In genomic region chr13:44580156-44580736, GRCm38 (mm10) we compare ENCODE assay signal across 13 mouse cellular contexts.
DNase-seq lines count a peak whose midpoint lies in the region; ATAC-seq and TF ChIP-seq lines count a peak whose summit lies in the region.
"Had no signal": no experiment of that assay in that cellular context is flagged by ENCODE, and none has a peak within 500 bp of the region (broad histone marks: within the 10 kb centered on the region; RNA-seq: fewer than 3 reads in every experiment).

No protein-coding gene starts in this region.

- peak overlapping the region; percentile 18; the same call in 1 of the 2 replicates for H3K4me3 ChIP-seq in forebrain, embryonic 10.5 days
- no peak overlapping the region for H3K4me3 ChIP-seq in forebrain, postnatal 0 days (ENCODE audit: low read depth, low read length)
- H3K4me3 ChIP-seq in lung, embryonic 14.5 days (ENCODE audit: low read depth, low read length), result no peak overlapping the region
- H3K4me3 ChIP-seq in forebrain, embryonic 15.5 days, result 0 out of 2 replicates have a peak overlapping the region, but pooled peaks have one; percentile 3
- no peak overlapping the region for H3K4me3 ChIP-seq in stomach, embryonic 15.5 days (replicated peaks)
- H3K4me3 ChIP-seq: neural tube, embryonic 12.5 days had no signal

- H3K27me3 ChIP-seq in forebrain, embryonic 10.5 days (ENCODE audit: poor library complexity, severe bottlenecking), result peaks cover 19% of the 10 kb centered on the region
- H3K27me3 ChIP-seq in forebrain, postnatal 0 days (ENCODE audit: insufficient read depth, low read length), result no peaks in the 10 kb centered on the region
- peaks cover 3% of the 10 kb centered on the region; the same call in 1 of the 2 replicates for H3K27me3 ChIP-seq in lung, embryonic 14.5 days (ENCODE audit: insufficient read depth, low read length)
- H3K27me3 ChIP-seq in forebrain, embryonic 15.5 days, result no peaks in the 10 kb centered on the region
- no peaks in the 10 kb centered on the region for H3K27me3 ChIP-seq in stomach, embryonic 15.5 days (replicated peaks)
- H3K27me3 ChIP-seq: neural tube, embryonic 12.5 days had no signal

- ATAC-seq in forebrain, postnatal 0 days, result no peak
- ATAC-seq in lung, embryonic 14.5 days (ENCODE audit: insufficient read depth), result no peak
- no peak for ATAC-seq in forebrain, embryonic 15.5 days (replicated peaks)
- no peak for ATAC-seq in stomach, embryonic 15.5 days (ENCODE audit: insufficient read depth, low FRiP score, low read depth)
- ATAC-seq: activated CD4-positive, CD25-positive, alpha-beta regulatory T cell, adult 4 months had no signal

- H3K4me2 ChIP-seq in forebrain, postnatal 0 days (ENCODE audit: low read depth), result no peak overlapping the region
- peak overlapping the region; percentile 13; the same call in 1 of the 2 replicates for H3K4me2 ChIP-seq in lung, embryonic 14.5 days
- peak overlapping the region; percentile 19; the same call in 1 of the 2 replicates for H3K4me2 ChIP-seq in forebrain, embryonic 15.5 days (replicated peaks)
- peak overlapping the region; percentile 32; the same call in 1 of the 2 replicates for H3K4me2 ChIP-seq in stomach, embryonic 15.5 days
- H3K4me2 ChIP-seq: heart, embryonic 11.5 days; neural tube, embryonic 12.5 days had no signal

- TF ChIP-seq CTCF in forebrain, postnatal 0 days (IDR thresholded peaks at IDR 0.05; ENCODE audit: low read depth), result no peak
- TF ChIP-seq CTCF in lung, embryonic 14.5 days (IDR thresholded peaks at IDR 0.05; ENCODE audit: low read depth), result no peak

- intact Hi-C loops in gastrocnemius, postnatal 36 days (cut with DNase I), result no loop called here

- DNase-seq in forebrain, embryonic 10.5 days (ENCODE audit: extremely low spot score, low spot score), result no peak
- DNase-seq in forebrain, postnatal 0 days, result no peak
- DNase-seq in lung, embryonic 14.5 days, result no peak
- DNase-seq in lung, adult 18-20 months, result no peak
- DNase-seq in adrenal gland, postnatal 25 days, result no peak
- no peak for DNase-seq in gastrocnemius, postnatal 36 days
- DNase-seq: cerebellum, postnatal 14 days; kidney, adult 18-20 months had no signal

- no peak overlapping the region for H3K9ac ChIP-seq in forebrain, postnatal 0 days
- no peak overlapping the region for H3K9ac ChIP-seq in lung, embryonic 14.5 days
- H3K9ac ChIP-seq in forebrain, embryonic 15.5 days (replicated peaks), result no peak overlapping the region
- H3K9ac ChIP-seq in stomach, embryonic 15.5 days, result no peak overlapping the region
- H3K9ac ChIP-seq: neural tube, embryonic 12.5 days had no signal

- H3K4me1 ChIP-seq in forebrain, embryonic 10.5 days, result peaks cover 53% of the 10 kb centered on the region
- H3K4me1 ChIP-seq in forebrain, postnatal 0 days (ENCODE audit: insufficient read depth), result peaks cover 5% of the 10 kb centered on the region; the same call in 1 of the 2 replicates
- H3K4me1 ChIP-seq in lung, embryonic 14.5 days (ENCODE audit: insufficient read depth), result peaks cover 8% of the 10 kb centered on the region; the same call in 1 of the 2 replicates
- H3K4me1 ChIP-seq in forebrain, embryonic 15.5 days, result peaks cover 21% of the 10 kb centered on the region
- H3K4me1 ChIP-seq in stomach, embryonic 15.5 days, result peaks cover 7% of the 10 kb centered on the region; the same call in 1 of the 2 replicates

- WGBS in forebrain, embryonic 10.5 days, result 44% methylated on average over 15 of the region's 15 CpGs
- 12% methylated on average over 15 of the region's 15 CpGs for WGBS in forebrain, postnatal 0 days
- WGBS in lung, embryonic 14.5 days, result 54% methylated on average over 15 of the region's 15 CpGs
- WGBS in forebrain, embryonic 15.5 days, result 17% methylated on average over 15 of the region's 15 CpGs
- 43% methylated on average over 15 of the region's 15 CpGs for WGBS in stomach, embryonic 15.5 days

- peaks cover 9% of the 10 kb centered on the region for H3K9me3 ChIP-seq in forebrain, embryonic 10.5 days
- H3K9me3 ChIP-seq in forebrain, postnatal 0 days (ENCODE audit: low read length), result no peaks in the 10 kb centered on the region
- H3K9me3 ChIP-seq in lung, embryonic 14.5 days (ENCODE audit: low read depth, low read length), result peaks cover 8% of the 10 kb centered on the region; the same call in 1 of the 2 replicates
- H3K9me3 ChIP-seq in forebrain, embryonic 15.5 days, result peaks cover 5% of the 10 kb centered on the region; the same call in 1 of the 2 replicates
- H3K9me3 ChIP-seq in stomach, embryonic 15.5 days, result no peaks in the 10 kb centered on the region

- H3K36me3 ChIP-seq in forebrain, embryonic 10.5 days (replicated peaks), result no peaks in the 10 kb centered on the region
- H3K36me3 ChIP-seq in forebrain, postnatal 0 days (ENCODE audit: insufficient read depth), result no peaks in the 10 kb centered on the region
- H3K36me3 ChIP-seq in lung, embryonic 14.5 days (ENCODE audit: insufficient read depth), result no peaks in the 10 kb centered on the region
- H3K36me3 ChIP-seq in forebrain, embryonic 15.5 days, result no peaks in the 10 kb centered on the region
- no peaks in the 10 kb centered on the region for H3K36me3 ChIP-seq in stomach, embryonic 15.5 days
- H3K36me3 ChIP-seq: neural tube, embryonic 12.5 days had no signal

- H3K27ac ChIP-seq in forebrain, embryonic 10.5 days, result peak overlapping the region; percentile 35
- no peak overlapping the region for H3K27ac ChIP-seq in forebrain, postnatal 0 days (ENCODE audit: low read depth, low read length)
- no peak overlapping the region for H3K27ac ChIP-seq in lung, embryonic 14.5 days (ENCODE audit: low read depth)
- H3K27ac ChIP-seq in forebrain, embryonic 15.5 days (replicated peaks), result no peak overlapping the region
- no peak overlapping the region for H3K27ac ChIP-seq in stomach, embryonic 15.5 days
- H3K27ac ChIP-seq: neural tube, embryonic 12.5 days had no signal

Comparison
In these comparisons a context has a peak if more than half of its experiments do, and no peak if none do; other contexts are left out.
1. H3K4me3 ChIP-seq: peak in forebrain, embryonic 10.5 days (single experiment) and forebrain, embryonic 15.5 days (single experiment); none in forebrain, postnatal 0 days (single experiment), lung, embryonic 14.5 days (single experiment) and stomach, embryonic 15.5 days (single experiment).